Mouse (Mus musculus): ENCODE data around the gene Fos.

GRCm38 (mm10) chr12:85472656-85473410 lies 857 bp upstream of the Fos start:
- TF ChIP-seq CTCF (IDR thresholded peaks at IDR 0.05; ENCODE audit: low read depth) (no peak), EP300 (IDR thresholded peaks at IDR 0.05; ENCODE audit: low read depth) (no peak)
